Mouse (Mus musculus) lung, postnatal 0 days (tissue): ENCODE results near the gene Chmp1a. TPM values are rescaled to one million over a fixed set of nuclear protein-coding genes. Genes with fewer than 3 reads are reported as not detected.
"Not testable (repeated sequence)": the region's sequence is repeated elsewhere in the genome, so short reads cannot be mapped to it uniquely, and the experiment has no call there.

ENCODE experiments used
- ATAC-seq: fragments of 200-750 bp; cut with Nextera tagmentation; 2 replicates; pipeline ENCODE4 v1.8.0; 2017; ENCODE audit warnings: moderate library complexity
- DNase-seq: peaks from one replicate; pipeline ENCODE4 v3.0.0-alpha.2; 2016; ENCODE audit warnings: low spot score
- H3K27ac ChIP-seq: fragments of 300-500 bp; sonication (generic); 2 replicates; pipeline ENCODE4 v1.5.1; 2014; ENCODE audit warnings: antibody characterized with exemption, mild to moderate bottlenecking, low read length, mixed read lengths
- H3K27me3 ChIP-seq: fragments of 300-500 bp; sonication (generic); replicated peaks from 2 replicates; pipeline ENCODE4 v1.6.1; 2014; ENCODE audit warnings: low read length, mixed read lengths; ENCODE audit not compliant: insufficient read depth
- H3K36me3 ChIP-seq: fragments of 300-500 bp; sonication (generic); 2 replicates; pipeline ENCODE4 v1.6.1; 2014; ENCODE audit warnings: low read length, mixed read lengths; ENCODE audit not compliant: insufficient read depth
- H3K4me1 ChIP-seq: fragments of 300-500 bp; sonication (generic); 2 replicates; pipeline ENCODE4 v1.6.1; 2014; ENCODE audit warnings: antibody characterized with exemption, low read depth, low read length, mixed read lengths; ENCODE audit not compliant: insufficient read depth
- H3K4me2 ChIP-seq: fragments of 300-500 bp; sonication (generic); replicated peaks from 2 replicates; pipeline ENCODE4 v1.6.1; 2014; ENCODE audit warnings: low read depth, mild to moderate bottlenecking, low read length, moderate library complexity, mixed read lengths
- H3K4me3 ChIP-seq: fragments of 300-500 bp; sonication (generic); 2 replicates; pipeline ENCODE4 v1.5.1; 2014; ENCODE audit warnings: low read depth, low read length
- H3K9ac ChIP-seq: fragments of 300-500 bp; sonication (generic); replicated peaks from 2 replicates; pipeline ENCODE4 v1.6.1; 2014; ENCODE audit warnings: low read depth, mild to moderate bottlenecking
- H3K9me3 ChIP-seq: fragments of 300-500 bp; sonication (generic); 2 replicates; pipeline ENCODE4 v1.6.1; 2016; ENCODE audit warnings: low read length, mixed read lengths
- CTCF ChIP-seq: IDR thresholded peaks from 2 replicates; pipeline ENCODE4 v1.5.1; 2016; ENCODE audit warnings: antibody characterized with exemption, mild to moderate bottlenecking
- EP300 ChIP-seq: IDR thresholded peaks from 2 replicates; pipeline ENCODE4 v1.6.1; 2016; ENCODE audit warnings: antibody characterized with exemption, mild to moderate bottlenecking, control low read depth
- WGBS: fragments of 180-500 bp; shearing (Covaris S2); extraction: QIAGEN DNeasy Blood & Tissue Kit; methylation state at CpG from one replicate; pipeline ENCODE4 v1.1.7; 2014; 5-methylcytosine and 5-hydroxymethylcytosine counted together
- polyA plus RNA-seq: library from polyadenylated mRNA; unstranded; fragments of >200 nt; fragmentation: Nextera tagmentation; extraction: Ambion mirVana; gene quantifications from 2 replicates; pipeline ENCODE4 v1.2.1, GENCODE M21; 2015

Chmp1a gene
- polyA plus RNA-seq, 1 experiment from 2014 or later, result 130 TPM

- no peaks in the 10 kb centered on the region for H3K9me3 ChIP-seq
- no peak overlapping the region for H3K9ac ChIP-seq
- no peak overlapping the region for H3K4me3 ChIP-seq
- DNase-seq, result peak; percentile 28
- H3K36me3 ChIP-seq, result peaks cover under 1% of the 10 kb centered on the region; the same call in 1 of the 2 replicates
- no peak overlapping the region for H3K4me2 ChIP-seq
- TF ChIP-seq CTCF (no peak), EP300 (no peak)
- ATAC-seq, result no peak
- H3K27me3 ChIP-seq, result no peaks in the 10 kb centered on the region
- no peak overlapping the region for H3K27ac ChIP-seq
- H3K4me1 ChIP-seq, result no peaks in the 10 kb centered on the region
- WGBS, result 72% methylated on average over 3 of the region's 3 CpGs
Observed at GRCm38 (mm10) chr8:123203571-123203970, 9.0 kb downstream of the Chmp1a start.

DNA sequence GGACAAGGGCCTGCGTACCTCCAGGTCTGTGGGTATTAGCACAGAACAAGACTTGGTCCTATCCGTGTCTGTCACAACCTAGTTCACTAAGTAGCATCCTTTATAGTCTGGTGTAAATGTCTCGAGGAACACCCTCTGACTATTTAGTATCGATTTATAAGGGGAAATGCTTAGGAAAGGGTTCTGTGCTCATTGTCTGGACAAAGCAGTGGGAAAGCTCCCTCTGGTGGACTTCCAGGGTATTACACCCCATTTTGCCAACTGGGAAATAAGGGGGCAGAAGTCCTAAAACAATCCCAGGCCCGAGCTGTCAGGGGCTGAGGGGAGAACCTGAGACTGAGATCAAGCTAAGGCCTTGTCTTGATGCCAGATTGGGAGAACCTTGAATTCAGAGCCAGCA lies 10.3 kb downstream of the Chmp1a start:
- ATAC-seq (0 out of 2 replicates have a peak, but pooled peaks have one; percentile 12), DNase-seq (peak; percentile 79)
- no peaks in the 10 kb centered on the region for H3K4me1 ChIP-seq
- 22% methylated on average over 5 of the region's 5 CpGs for WGBS
- H3K9me3 ChIP-seq, result no peaks in the 10 kb centered on the region
- no peak overlapping the region for H3K9ac ChIP-seq
- no peak overlapping the region for H3K4me3 ChIP-seq
- H3K36me3 ChIP-seq, result no peaks in the 10 kb centered on the region
- no peak overlapping the region for H3K4me2 ChIP-seq
- H3K27ac ChIP-seq, result no peak overlapping the region
- TF ChIP-seq EP300, result no peak
- TF ChIP-seq CTCF, result peak; percentile 96
- no peaks in the 10 kb centered on the region for H3K27me3 ChIP-seq

GRCm38 (mm10) chr8:123199864-123200263 lies 12.7 kb downstream of the Chmp1a start:
- Histone ChIP-seq H3K4me3 (no peak overlapping the region), H3K9ac (no peak overlapping the region), H3K27ac (no peak overlapping the region), H3K4me1 (no peaks in the 10 kb centered on the region), H3K36me3 (no peaks in the 10 kb centered on the region), H3K9me3 (no peaks in the 10 kb centered on the region), H3K27me3 (no peaks in the 10 kb centered on the region), H3K4me2 (no peak overlapping the region)
- TF ChIP-seq CTCF, result no peak
- TF ChIP-seq EP300, result no peak
- WGBS, result 40% methylated on average over 14 of the region's 14 CpGs
- DNase-seq (peak; percentile 39), ATAC-seq (peak; percentile 44; the same call in 1 of the 2 replicates)

DNA sequence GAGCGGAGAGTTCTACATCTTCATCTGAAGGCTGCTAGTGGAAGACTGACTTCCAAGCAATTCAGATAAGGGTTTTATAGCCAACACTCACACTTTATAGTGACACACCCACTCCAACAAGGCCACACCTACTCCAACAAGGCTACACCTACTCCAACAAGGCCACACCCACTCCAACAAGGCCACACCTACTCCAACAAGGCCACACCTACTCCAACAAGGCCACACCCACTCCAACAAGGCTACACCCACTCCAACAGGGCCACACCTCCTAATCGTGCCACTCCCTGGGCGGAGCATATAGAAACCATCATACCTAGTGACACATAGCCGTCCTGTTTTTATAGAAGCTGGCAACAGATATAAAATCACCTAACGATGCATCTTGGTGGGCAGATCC lies 15.5 kb downstream of the Chmp1a start:
- not testable (repeated sequence) for ATAC-seq, H3K27ac ChIP-seq, DNase-seq, H3K4me2 ChIP-seq, H3K4me3 ChIP-seq, H3K9ac ChIP-seq, H3K27me3 ChIP-seq, H3K9me3 ChIP-seq, H3K36me3 ChIP-seq, H3K4me1 ChIP-seq
- WGBS, result 77% methylated on average over 5 of the region's 5 CpGs

DNA sequence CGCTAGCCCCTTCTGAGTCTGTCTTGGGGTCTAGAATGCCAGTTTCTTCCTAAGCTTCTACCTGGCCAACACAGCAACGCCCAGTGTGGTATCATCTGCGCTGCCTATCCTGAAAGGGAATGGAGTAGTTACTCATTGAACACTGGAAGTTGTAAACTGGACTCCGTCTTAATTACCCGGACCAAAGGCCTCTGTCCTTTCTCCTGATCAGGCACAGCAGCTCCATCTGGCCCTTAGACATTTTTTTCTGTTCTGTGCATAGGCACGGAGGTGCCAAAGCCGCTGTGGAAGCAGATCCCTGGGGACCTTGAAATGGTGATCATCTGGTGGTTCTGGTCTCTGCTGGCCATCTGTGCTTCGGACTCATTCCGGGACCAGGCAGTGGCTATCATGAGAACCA lies 18.8 kb downstream of the Chmp1a start:
- no peaks in the 10 kb centered on the region for H3K27me3 ChIP-seq
- no peak for ATAC-seq

GRCm38 (mm10) chr8:123191908-123192307 lies 20.7 kb downstream of the Chmp1a start:
- ATAC-seq (no peak), DNase-seq (no peak)
- H3K9me3 ChIP-seq, result no peaks in the 10 kb centered on the region
- H3K4me3 ChIP-seq, result no peak overlapping the region
- H3K4me1 ChIP-seq, result no peaks in the 10 kb centered on the region
- no peaks in the 10 kb centered on the region for H3K36me3 ChIP-seq
- no peak overlapping the region for H3K9ac ChIP-seq
- H3K27ac ChIP-seq, result no peak overlapping the region
- no peak for TF ChIP-seq EP300
- TF ChIP-seq CTCF, result no peak
- no peaks in the 10 kb centered on the region for H3K27me3 ChIP-seq
- 47% methylated on average over 8 of the region's 8 CpGs for WGBS
- no peak overlapping the region for H3K4me2 ChIP-seq

More for the DNA sequence above, 18.8 kb downstream of the Chmp1a start:
- 92% methylated on average over 9 of the region's 9 CpGs for WGBS
- TF ChIP-seq CTCF (no peak), EP300 (no peak)
- no peaks in the 10 kb centered on the region for H3K9me3 ChIP-seq
- H3K4me1 ChIP-seq, result no peaks in the 10 kb centered on the region
- H3K4me3 ChIP-seq, result no peak overlapping the region
- no peak for DNase-seq
- H3K4me2 ChIP-seq, result no peak overlapping the region
- H3K27ac ChIP-seq, result no peak overlapping the region
- H3K36me3 ChIP-seq, result no peaks in the 10 kb centered on the region
- H3K9ac ChIP-seq, result no peak overlapping the region

DNA sequence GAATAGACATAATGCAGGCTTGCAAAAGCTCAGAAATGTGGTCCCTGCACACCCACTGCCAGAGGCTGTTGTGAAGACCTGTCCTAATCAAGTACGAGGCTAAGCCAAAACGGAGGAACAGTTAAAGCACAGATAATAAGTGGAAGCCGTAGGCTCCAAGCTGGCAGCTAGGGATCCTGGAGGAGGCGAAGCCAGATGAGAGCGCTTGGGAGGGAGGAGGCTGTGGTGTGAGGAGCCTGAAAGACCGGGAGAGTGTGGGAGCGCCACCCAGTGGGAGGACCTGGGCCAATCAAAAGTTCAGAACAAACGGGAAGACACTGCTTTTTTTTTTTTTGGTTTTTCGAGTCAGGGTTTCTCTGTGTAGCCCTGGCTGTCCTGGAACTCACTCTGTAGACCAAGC lies 21.9 kb downstream of the Chmp1a start:
- Histone ChIP-seq H3K4me3 (no peak overlapping the region), H3K27ac (no peak overlapping the region), H3K9me3 (no peaks in the 10 kb centered on the region), H3K27me3 (no peaks in the 10 kb centered on the region), H3K9ac (no peak overlapping the region), H3K36me3 (no peaks in the 10 kb centered on the region), H3K4me2 (0 out of 2 replicates have a peak overlapping the region, but pooled peaks have one; percentile 28), H3K4me1 (0 out of 2 replicates have a peak, but pooled peaks cover 1% of the 10 kb centered on the region)
- DNase-seq (peak; percentile 94), ATAC-seq (peak; percentile 52)
- WGBS, result 2% methylated on average over 9 of the region's 9 CpGs
- TF ChIP-seq EP300 (no peak), CTCF (peak; percentile 77)
